Mouse (Mus musculus): ENCODE results near the gene Maz.

Maz gene

DNA sequence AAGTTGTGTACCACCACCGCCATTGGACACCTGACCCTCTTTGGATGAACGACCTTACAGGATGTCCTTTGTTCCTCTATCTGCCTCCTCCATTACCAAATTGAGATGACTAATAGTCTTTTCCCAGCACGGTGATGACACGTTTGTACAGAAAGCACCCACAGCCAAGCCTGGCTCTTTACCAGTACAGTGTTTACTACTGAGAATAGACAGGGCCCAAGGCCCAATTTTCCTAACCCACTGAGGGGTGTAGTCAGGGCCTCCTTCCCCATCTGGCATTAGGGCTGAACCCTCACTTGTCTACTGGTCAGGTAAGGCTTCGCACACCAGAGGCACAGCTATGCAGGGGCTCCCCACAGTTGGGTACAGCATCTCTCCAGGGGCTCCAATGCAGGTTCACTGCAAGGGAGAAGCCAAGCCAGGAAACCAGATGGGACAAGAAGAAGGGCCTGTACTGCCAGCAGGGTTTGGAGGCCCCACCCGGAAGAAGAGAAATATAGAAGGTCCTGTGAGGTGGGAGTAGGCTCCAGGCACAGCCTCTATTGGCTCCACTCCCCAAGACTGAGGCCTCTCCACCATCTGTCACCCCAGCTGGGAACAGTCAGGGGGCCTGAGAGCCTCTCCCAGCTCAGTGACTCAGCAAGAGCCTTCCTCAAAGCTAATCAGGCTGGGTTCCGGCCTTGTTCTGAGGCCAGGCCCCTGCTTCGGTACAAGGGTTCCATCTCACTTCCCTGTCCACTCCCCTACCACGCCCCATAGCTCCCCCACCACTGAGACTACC lies 18.4 kb downstream of the Maz start:
- no peak for DNase-seq (ENCODE audit: low read depth, low spot score)

DNA sequence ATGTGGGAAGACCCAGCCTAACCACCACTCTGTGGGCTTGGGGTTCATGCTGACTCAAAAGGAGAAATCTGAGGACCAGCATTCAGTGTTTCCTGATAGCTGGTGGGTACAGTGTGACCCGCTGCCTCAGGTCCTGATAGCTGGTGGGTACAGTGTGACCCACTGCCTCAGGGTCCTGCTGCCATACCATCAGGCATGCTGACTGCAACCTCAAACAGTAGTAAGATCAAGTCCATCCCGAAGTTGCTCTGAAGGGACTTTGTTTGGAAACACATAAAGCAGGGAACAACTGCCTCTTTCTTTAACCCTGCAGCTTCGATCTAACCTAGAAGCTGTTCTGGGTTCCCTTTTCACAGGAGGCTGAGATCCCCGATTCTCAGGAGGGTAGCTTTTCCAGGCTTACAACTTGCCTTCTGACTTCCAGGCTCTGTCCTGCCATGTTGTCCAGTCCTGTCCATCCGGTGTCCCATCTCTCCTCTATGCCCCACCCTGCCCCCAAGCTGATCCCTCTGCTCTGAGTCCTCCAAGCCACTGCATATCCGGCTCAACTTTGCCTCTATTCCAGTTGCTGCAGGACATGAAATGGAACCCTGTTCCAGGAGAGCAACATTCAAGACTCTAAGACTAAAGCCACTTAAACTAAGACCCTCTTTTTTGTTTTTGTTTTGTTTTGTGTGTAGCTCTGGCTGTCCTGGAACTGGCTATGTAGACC lies 19.4 kb downstream of the Maz start:
- DNase-seq (ENCODE audit: low read depth, low spot score), result no peak

- DNase-seq (ENCODE audit: low read depth, low spot score), result no peak
Observed at GRCm38 (mm10) chr7:127004122-127004875, 22.5 kb downstream of the Maz start.

DNA sequence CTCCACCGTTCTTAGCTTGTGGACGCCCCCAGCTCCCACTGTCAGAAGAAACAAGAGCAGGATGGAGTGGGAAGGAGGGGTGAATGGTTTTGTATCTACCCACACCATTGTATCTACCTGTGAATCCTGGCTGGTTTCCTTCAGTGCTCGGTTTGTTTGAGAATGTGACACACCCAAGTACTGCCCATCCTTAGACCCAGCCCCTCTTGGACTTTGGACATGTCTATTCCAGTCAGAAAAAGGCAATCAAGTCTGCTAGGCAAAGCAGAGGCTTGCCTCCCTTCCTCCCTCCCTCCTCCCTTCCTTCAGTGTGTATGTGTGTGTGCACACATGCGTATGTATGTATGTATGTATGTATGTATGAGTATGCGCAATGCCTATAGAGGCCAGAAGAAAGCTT lies 23.2 kb downstream of the Maz start:
- no peak for DNase-seq (ENCODE audit: low read depth, low spot score)

GRCm38 (mm10) chr7:126999568-126999967 lies 27.3 kb downstream of the Maz start:
- DNase-seq (ENCODE audit: low read depth, low spot score), result no peak

GRCm38 (mm10) chr7:126996449-126996848 lies 30.4 kb downstream of the Maz start:
- DNase-seq (ENCODE audit: low read depth, low spot score), result no peak

DNA sequence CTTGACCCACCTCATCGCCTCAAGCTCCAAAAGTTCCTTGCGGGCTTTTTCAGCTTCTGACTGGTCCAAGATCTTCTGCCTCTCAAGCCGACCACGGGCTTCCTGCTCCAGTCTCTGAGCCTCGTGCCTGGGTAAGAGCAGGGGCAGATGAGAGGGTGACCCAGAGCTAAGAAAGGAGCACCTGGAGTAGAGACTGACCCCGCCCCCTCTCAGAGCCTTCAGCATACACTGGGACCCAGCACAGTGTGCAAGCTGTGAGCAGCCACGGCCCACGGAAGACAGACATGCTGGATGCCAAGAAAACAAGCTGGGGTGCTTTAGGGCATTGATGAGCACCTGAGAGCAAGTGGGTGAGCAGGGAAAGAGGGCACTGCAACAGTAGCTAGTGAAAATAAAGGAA lies 38.0 kb downstream of the Maz start:
- DNase-seq (ENCODE audit: low read depth, low spot score), result no peak

GRCm38 (mm10) chr7:126986319-126986718 lies 40.5 kb downstream of the Maz start:
- no peak for DNase-seq (ENCODE audit: low read depth, low spot score)

GRCm38 (mm10) chr7:126984667-126985444 lies 42.0 kb downstream of the Maz start:
- DNase-seq (ENCODE audit: low read depth, low spot score), result no peak

GRCm38 (mm10) chr7:126983113-126983512 lies 43.7 kb downstream of the Maz start:
- no peak for DNase-seq (ENCODE audit: low read depth, low spot score)

DNA sequence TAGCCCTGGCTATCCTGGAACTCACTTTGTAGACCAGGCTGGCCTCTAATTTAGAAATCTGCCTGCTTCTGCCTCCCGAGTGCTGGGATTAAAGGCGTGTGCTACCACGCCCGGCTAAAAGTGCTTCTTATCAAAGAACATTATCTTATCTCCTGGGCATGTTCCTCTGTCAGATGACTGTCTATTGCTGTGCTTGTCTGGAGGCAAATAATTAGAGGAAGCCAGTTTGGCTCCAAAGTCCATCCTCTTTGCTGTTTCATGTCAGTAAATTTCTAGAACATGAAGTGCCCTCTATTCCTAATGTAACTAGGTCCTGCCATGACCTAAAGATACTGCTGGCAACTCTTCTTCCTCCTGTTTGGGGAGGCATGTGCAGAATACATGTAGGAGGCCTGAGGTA lies 44.8 kb downstream of the Maz start:
- DNase-seq (ENCODE audit: low read depth, low spot score), result no peak

GRCm38 (mm10) chr7:126981601-126982000 lies 45.2 kb downstream of the Maz start:
- no peak for DNase-seq (ENCODE audit: low read depth, low spot score)

DNA sequence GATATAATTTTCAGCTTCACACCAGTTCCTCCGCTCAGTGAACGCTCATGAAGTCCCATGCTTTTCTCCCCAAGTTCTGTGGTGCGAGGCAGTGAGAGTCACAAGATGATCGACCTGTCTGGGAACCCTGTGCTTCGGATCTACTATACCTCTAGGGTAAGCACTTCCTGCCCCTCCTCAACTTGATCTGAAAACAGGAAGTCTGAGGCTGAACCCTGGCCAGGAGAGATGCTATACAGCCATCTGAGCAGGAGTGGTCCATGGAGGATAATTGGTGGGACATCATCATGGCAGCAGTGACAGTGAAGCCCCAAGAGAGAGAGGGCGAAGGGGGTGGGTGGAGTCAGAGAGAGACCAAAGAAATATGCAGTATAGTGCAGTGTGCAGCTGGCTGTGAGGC lies 48.0 kb downstream of the Maz start:
- DNase-seq (ENCODE audit: low read depth, low spot score), result no peak

DNA sequence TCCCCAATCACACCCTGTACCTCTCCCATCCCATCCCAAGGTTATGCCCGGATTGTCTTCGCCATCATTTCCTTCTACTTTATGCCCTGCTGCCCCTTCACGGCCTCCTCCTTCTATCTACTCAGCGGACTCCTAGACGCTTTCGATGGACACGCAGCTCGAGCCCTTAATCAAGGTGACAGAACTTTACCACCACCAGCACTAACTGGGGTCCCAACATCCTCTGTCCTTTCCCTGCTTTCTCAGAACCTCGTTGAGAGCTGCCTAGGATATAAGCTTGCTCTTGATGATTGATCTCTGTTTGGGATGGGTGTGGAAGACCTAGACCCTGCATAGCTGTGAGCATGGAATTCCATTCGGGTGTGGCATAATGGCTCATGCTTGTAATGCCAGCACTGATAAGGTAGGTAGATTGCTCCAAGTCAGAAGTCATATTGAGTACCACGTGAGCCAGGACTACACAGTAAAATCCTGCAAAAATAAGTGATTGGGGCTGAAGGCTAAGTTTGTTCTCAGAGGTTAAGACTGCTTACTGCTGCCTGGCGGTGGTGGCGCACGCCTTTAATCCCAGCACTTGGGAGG lies 49.9 kb downstream of the Maz start:
- DNase-seq (ENCODE audit: low read depth, low spot score), result no peak

DNA sequence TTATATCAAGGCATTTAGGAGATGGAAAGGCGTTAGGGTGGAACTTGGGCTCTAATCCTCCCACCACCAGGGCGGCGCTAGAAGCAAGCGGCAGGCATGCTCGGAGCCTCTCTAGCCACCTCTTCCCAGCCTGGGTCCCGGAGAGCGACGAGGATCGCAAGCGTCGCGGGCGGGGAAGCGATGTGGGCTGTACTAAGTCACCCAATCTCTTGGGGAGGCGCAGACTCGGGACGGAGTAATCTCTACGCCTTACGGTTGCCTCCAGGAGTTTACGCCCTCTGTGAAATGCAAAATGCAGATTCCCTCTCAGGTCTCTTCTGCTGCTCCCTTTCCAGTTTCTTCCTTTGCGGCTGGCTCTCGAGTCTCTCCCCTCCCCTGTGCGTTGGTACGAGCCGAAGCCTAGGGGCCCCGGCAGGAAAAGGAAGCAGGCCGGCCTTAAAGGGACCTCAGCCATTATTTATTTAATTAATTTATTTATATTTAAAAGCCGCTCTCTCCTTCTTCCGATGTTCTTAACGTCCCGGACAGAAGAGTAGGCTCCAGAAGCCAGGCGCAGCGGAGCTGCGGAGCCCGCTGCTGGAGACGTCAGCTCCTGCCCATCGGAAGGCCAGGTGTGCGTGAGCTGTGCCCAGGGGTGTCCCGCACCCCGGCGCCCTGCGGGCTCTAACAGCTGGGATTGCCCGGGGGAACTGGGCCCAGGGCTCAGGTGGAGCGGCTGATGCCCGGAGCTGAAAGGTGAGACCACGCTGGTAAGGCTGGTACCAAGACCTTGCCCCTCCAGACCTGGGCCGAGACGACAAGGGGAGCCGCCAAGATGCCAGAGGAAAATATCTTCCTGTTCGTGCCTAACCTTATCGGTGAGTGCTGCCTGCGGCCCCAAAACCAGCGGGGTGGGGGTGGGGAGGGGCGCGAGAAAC lies 50.6 kb downstream of the Maz start, which contains the start of gene Cdiptos:
Gene Cdiptos (minus strand): TSS at position 149 of the 917 bp plus-strand sequence.
- DNase-seq (ENCODE audit: low read depth, low spot score), result peak; percentile 96

GRCm38 (mm10) chr7:126975893-126975949 lies 51.1 kb downstream of the Maz start, which contains the start of gene Cdipt:
Cdipt (plus strand) TSS chr7:126975914.
- DNase-seq (ENCODE audit: low read depth, low spot score), result no peak

DNA sequence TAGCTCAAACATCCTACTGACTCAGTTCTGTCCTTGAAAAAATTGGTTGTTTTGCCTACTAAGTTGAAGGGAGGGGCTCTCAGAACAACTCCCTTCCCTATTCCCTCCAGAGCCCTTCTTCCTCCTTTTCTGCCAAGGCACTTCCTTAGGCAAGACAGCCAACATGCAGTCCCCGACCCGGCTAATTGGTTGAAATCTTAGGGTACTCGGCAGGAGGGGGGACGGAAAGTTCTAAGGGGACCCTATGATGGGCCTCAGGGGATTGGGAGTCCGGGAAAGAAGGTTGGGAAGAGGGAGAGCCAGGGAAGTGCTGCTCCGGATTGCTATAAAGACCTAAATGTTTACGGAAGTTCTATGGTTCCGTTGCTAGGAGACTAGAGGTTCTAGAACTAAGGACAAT lies 51.3 kb downstream of the Maz start:
- DNase-seq (ENCODE audit: low read depth, low spot score), result no peak
